Mouse (Mus musculus): ENCODE measurements at regions not wholly inside any gene's neighbourhood (a gene's known extent, or its start where the extent isn't known, plus 50 kb on each side); places are given as distances from the start of the nearest gene placed in this dataset.

- no peak for DNase-seq
Measured at GRCm38 (mm10) chr1:77933095-77933766, 263.7 kb downstream of the Pax3 start.

GRCm38 (mm10) chr1:77932226-77932625 lies 264.7 kb downstream of the Pax3 start:
- no peak for DNase-seq

- DNase-seq, result no peak
Measured at GRCm38 (mm10) chr1:77930661-77931060, 266.3 kb downstream of the Pax3 start.

GRCm38 (mm10) chr1:77929552-77929951 lies 267.4 kb downstream of the Pax3 start:
- no peak for DNase-seq

- DNase-seq, result no peak
Measured at GRCm38 (mm10) chr1:77926146-77926545, 270.8 kb downstream of the Pax3 start.

GRCm38 (mm10) chr1:77896226-77896625 lies 300.7 kb downstream of the Pax3 start:
- DNase-seq, result peak; percentile 14

GRCm38 (mm10) chr1:77879026-77879425 lies 317.9 kb downstream of the Pax3 start:
- DNase-seq, result no peak

- DNase-seq, result no peak
Measured at GRCm38 (mm10) chr1:77870125-77870524, 326.8 kb downstream of the Pax3 start.

GRCm38 (mm10) chr1:77869174-77869573 lies 327.8 kb downstream of the Pax3 start:
- no peak for DNase-seq

GRCm38 (mm10) chr1:77859931-77860330 lies 337.0 kb downstream of the Pax3 start:
- no peak for DNase-seq

- no peak for DNase-seq
Measured at GRCm38 (mm10) chr1:77854366-77854765, 339.5 kb upstream of the Epha4 start.

- no peak for DNase-seq
Measured at GRCm38 (mm10) chr1:77847766-77848615, 333.1 kb upstream of the Epha4 start.

- no peak for DNase-seq
Measured at GRCm38 (mm10) chr1:77846039-77846727, 331.3 kb upstream of the Epha4 start.

GRCm38 (mm10) chr1:77840672-77841071 lies 325.8 kb upstream of the Epha4 start:
- no peak for DNase-seq

GRCm38 (mm10) chr1:77832174-77832573 lies 317.3 kb upstream of the Epha4 start:
- no peak for DNase-seq

GRCm38 (mm10) chr1:77824716-77825387 lies 310.0 kb upstream of the Epha4 start:
- no peak for DNase-seq

GRCm38 (mm10) chr1:77823801-77824687 lies 309.2 kb upstream of the Epha4 start:
- no peak for DNase-seq

- DNase-seq, result no peak
Measured at GRCm38 (mm10) chr1:77820101-77820500, 305.2 kb upstream of the Epha4 start.

GRCm38 (mm10) chr1:77815451-77815850 lies 300.6 kb upstream of the Epha4 start:
- no peak for DNase-seq

- no peak for DNase-seq
Measured at GRCm38 (mm10) chr1:77811573-77811972, 296.7 kb upstream of the Epha4 start.

GRCm38 (mm10) chr1:77790974-77791373 lies 276.1 kb upstream of the Epha4 start:
- no peak for DNase-seq

GRCm38 (mm10) chr1:77754326-77754725 lies 239.4 kb upstream of the Epha4 start:
- no peak for DNase-seq

All from cerebellum, adult 9-10 months (tissue).